Mouse (Mus musculus): ENCODE measurements around the gene Them5.

DNA sequence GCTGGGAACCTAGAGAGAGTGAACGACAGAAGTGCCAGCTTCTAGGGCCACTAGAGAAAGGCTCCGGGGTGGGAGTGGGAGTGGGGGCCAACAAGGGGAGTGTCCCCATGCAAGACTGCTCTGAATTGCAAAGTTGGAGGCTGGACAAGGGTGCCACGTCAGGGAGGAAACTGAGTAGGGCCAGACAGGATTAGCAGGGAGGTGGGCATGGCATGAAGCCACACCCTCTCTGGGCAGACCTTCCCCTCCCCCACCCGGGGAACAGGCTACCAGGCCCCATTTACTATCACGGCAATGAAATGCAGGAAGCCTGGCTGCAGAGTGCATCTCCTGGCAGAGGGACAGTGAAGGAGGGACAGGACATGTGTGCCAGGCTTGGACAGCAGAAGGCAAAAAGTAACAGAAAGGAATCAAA is 31.7 kb downstream of the Them5 start:
- TF ChIP-seq CTCF (IDR thresholded peaks at IDR 0.05; ENCODE audit: borderline replicate concordance, insufficient read depth, low read length) (no peak), POLR2A (IDR thresholded peaks at IDR 0.05; ENCODE audit: low read depth, low read length) (no peak)

All from embryonic fibroblast, embryonic 13.5 days (primary cell).